Mouse (Mus musculus): Measurements from ENCODE around the gene Clp1. TPM values are rescaled to one million over a fixed set of nuclear protein-coding genes. Genes with fewer than 3 reads are reported as not detected.
A peak's percentile ranks its signal among the peaks of the same experiment; 100 is the strongest.

Clp1 gene
- total RNA-seq, 2 experiments from 2014 or later: 33.1 to 34.5 TPM

- peak; percentile 79 for ATAC-seq (ENCODE audit: poor library complexity, severe bottlenecking)
Measured at GRCm38 (mm10) chr2:84715562-84716361, 11.4 kb downstream of the Clp1 start.

- peak; percentile 83 for ATAC-seq (ENCODE audit: poor library complexity, severe bottlenecking)
Measured at GRCm38 (mm10) chr2:84714811-84715561, 12.2 kb downstream of the Clp1 start, which contains the start of gene Zdhhc5. Gene Zdhhc5 (minus strand): TSS chr2:84715180.

DNA sequence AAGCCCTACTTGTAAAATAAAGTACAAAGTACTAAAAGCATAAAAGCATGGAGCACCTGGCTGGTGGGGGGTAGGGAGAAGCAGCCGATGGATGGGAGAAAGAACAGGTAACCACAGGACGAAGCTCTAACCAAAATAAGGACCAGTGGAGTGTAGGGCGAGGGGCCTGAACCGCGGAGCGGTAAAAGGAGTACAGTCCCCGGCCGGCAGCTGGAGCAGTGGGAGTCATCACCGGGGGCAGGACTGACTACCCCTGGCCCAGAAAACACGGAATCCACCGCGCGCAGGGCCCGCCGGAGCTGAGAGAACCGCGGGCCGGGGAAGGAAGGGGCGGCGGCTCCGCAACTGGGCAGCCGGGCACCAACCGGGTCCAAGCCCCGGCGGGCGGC lies 12.7 kb downstream of the Clp1 start:
- peak; percentile 0 for ATAC-seq (ENCODE audit: poor library complexity, severe bottlenecking)

DNA sequence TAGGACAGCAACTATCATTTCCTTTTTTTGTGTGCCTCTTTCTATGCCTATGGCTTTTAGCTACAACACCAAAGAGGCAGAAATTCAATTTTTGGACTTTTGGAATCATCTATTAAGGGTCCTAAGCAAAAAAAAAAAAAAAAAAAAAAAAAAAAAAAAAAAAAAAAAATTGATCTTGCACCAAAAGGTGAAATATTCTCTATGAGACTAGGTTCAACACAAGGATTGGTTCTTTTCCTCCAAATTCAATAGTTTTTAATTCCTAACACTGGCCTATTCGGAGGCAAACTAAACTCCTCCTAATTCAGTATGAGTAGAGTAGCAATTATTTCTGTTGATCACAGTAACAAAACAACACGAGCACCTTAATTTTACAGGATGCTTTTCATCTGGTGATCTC lies 15.3 kb downstream of the Clp1 start:
- no peak for ATAC-seq (ENCODE audit: poor library complexity, severe bottlenecking)

DNA sequence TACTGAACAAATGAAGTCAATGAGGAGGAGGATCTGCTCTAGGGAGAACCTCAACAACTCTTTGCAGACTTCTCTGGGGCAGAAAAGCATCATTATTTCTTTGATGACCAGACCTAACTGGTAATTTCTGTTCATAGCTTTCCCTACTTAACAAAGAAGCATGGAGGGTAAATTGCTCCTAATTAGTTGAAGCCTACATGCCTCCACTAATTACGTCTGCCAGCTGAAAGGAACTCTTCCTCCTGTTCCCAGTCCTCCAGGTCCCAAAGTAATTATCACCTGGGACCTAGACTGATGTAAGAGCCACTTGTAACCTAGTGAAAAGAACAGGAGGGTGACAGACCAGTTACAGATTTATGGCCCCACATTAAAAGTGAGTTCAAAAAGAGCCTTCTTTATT lies 19.6 kb downstream of the Clp1 start:
- no peak for ATAC-seq (ENCODE audit: poor library complexity, severe bottlenecking)

GRCm38 (mm10) chr2:84705295-84705694 lies 21.9 kb downstream of the Clp1 start:
- peak; percentile 73 for ATAC-seq (ENCODE audit: poor library complexity, severe bottlenecking)

GRCm38 (mm10) chr2:84704329-84704728 lies 22.8 kb downstream of the Clp1 start:
- no peak for ATAC-seq (ENCODE audit: poor library complexity, severe bottlenecking)

DNA sequence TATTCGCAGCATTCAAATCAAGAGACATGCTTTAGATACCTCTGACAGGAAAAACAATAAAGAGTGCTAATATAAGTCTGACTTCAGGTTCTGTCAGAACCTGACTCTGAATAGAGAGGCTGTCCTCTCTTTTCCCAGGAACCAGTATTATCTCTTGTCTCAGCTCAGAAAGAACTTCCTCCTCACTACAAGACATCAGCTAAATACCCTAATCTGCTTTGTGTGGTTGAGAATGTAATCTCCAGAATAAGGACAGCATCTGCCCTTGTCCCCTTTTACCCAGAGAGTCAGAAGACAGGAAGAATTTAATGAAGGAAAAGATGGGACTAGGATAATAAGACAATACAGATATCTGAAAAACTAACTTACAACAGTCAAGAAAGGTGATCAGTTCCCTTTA lies 23.7 kb downstream of the Clp1 start:
- ATAC-seq (ENCODE audit: poor library complexity, severe bottlenecking): no peak

GRCm38 (mm10) chr2:84695007-84695695 lies 32.0 kb downstream of the Clp1 start:
- no peak for ATAC-seq (ENCODE audit: poor library complexity, severe bottlenecking)

DNA sequence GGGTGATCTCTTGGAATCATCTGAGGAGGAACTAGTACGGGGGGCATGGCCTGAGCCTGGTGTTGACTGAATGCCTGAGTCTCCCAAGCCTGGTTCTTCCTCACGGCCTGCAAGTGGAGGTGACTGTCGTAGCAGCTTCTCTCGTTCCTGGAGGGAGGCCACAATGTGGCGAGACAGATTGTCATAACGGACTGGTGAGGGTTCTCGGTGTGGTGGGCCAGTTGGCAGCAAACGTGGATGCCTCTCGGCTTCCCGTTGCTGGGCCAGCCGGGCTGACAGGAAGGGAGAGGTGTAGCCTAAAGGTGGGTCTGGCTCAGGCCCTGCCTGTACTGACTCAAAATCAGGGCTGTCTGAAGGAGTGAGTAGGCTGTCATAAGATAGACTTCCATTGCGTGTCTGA lies 37.1 kb downstream of the Clp1 start:
- ATAC-seq (ENCODE audit: poor library complexity, severe bottlenecking): no peak

DNA sequence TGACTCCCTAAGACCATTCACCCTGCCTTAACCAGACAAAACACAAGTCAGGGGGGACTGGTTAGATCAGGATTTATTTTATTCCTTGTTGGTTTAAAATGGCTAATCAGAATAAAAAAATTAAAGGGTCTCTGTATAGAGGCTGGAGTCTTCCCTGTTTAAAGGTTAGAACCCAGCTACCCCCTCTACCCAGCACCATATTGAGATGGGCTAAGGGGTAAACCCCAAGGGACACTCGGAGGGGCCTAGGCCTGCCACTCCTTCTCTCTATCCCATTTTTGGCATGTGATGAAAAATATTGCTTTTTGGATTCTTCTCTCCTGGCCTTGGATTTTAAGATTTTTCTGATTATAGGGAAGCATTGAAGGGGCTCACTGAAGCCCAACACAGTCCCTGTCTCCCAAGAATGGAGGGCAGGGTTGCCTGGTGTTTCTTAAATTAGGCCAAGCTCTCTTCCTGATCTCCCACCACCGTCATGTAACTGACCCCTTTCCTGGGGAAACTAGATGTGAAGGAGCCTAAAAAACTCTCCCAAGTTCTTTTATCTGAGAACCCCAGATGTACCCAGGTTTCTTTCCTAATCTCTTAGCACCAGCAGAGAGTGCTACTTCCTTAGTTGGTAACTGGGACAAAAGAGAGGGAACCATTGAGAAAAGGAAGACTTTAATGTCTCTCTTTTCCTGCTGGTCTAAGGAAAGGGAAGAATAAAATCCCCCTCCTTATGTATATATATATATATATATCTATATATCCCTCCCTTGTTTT lies 38.9 kb downstream of the Clp1 start:
- ATAC-seq (ENCODE audit: poor library complexity, severe bottlenecking): no peak

DNA sequence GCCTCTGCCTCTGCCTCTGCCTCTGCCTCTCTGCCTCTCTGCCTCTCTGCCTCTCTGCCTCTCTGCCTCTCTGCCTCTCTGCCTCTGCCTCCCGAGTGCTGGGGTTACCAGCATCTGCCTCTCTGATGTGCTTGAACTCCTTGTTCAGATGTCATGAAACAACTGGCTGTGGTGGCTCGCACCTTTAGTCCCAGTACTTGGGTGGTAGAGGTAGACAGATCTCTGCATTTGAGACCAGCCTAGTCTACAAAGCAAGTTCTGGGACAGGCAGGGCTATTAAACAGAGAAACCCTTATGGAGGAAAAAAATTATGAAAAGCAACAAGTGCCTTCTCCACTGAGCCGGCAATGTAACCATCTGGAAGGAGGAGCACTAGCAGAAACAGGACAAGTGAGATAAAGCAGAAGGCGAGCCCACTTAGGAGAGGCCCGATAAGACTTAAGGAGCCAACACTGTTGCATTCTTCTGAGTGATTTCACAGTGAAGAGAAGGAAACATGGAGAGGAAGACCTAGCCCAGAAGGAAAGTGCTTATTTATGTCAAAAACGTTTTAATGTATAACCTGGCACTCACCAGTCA lies 44.5 kb downstream of the Clp1 start:
- no peak for ATAC-seq (ENCODE audit: poor library complexity, severe bottlenecking)

DNA sequence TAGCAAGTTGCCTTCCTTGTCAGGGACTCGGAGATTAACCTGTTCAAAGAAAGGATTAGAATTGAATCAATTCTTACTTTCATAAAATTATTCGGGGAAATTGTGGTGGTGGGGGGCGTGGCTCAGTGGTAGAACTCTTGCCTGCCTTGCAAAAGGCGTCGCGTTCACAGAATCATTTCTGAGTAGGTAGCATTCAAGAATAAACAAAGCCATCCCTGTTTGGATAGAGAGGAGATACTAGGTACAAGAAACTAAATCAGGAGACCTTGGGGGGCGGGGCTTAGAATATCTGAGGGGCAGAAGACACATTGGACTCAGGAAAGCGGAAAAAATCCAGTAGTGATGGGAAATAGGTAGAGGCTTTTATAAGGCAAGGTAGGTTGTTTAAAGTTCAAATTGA lies 48.1 kb downstream of the Clp1 start, which contains the start of gene Tmx2:
Gene Tmx2, minus strand, starts transcription at position 125 of the 400 bp plus-strand sequence.
- no peak for ATAC-seq (ENCODE audit: poor library complexity, severe bottlenecking)

GRCm38 (mm10) chr2:84677968-84678880 lies 48.9 kb downstream of the Clp1 start, which contains the start of the genes Gm28635 and Med19:
Gene Gm28635 (minus strand): TSS chr2:84678041.
Gene Med19 (plus strand): TSS chr2:84678402.
- peak; percentile 96 for ATAC-seq (ENCODE audit: poor library complexity, severe bottlenecking)

DNA sequence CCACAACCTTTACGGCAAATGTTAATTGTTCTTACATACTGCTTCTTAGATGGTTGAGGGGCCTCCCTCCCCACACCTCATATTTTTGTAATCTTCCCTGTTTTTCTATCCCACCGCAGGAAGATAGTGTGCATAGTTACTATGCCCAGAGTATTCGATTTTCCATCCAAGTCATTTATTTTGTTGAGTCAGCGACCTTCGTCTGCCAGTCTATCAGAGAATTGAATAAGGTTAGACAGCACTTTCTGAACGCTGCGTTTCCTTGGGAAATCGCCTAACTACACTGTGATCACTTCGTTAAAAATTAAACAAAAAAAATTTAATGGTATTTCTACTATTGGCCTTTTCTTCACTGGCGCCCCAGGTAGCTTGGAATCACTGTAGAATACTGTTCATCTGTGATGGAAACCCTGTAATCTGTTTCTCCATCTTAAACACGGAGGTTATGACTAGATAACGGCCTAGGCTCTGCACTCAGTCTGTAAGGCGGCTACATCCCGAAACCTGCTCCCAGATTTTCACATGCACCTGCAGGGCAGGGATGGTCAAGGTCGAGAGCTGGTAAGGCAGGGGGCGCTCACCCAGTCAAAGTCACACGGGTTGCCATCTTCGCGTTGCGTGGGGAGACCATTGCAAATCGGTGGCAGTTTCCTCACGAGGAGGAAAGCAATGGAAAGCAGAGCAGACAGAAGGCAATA lies 49.7 kb downstream of the Clp1 start:
- ATAC-seq (ENCODE audit: poor library complexity, severe bottlenecking): peak; percentile 47

All from megakaryocyte, adult 5-6 weeks (primary cell).